Mouse (Mus musculus) bone marrow macrophage, adult 2 months (primary cell): ENCODE measurements around the gene Slc50a1. TPM values are rescaled to one million over a fixed set of nuclear protein-coding genes. Genes with fewer than 3 reads are reported as not detected.

Experiments used
- H3K27ac ChIP-seq: 2 replicates; pipeline ENCODE4 v1.5.1; 2012; ENCODE audit warnings: low read depth, low read length; ENCODE audit not compliant: insufficient read depth
- H3K4me1 ChIP-seq: 2 replicates; pipeline ENCODE4 v1.6.1; 2012; ENCODE audit warnings: low read length; ENCODE audit not compliant: control insufficient read depth, insufficient read depth
- H3K4me3 ChIP-seq: 2 replicates; pipeline ENCODE4 v1.5.1; 2012; ENCODE audit warnings: mild to moderate bottlenecking, low read length, moderate library complexity; ENCODE audit not compliant: insufficient read depth
- CTCF ChIP-seq: IDR thresholded peaks from 2 replicates; pipeline ENCODE4 v1.5.1; 2012; ENCODE audit warnings: low read depth, mild to moderate bottlenecking, low read length, moderate library complexity
- POLR2A ChIP-seq: IDR thresholded peaks from 2 replicates; pipeline ENCODE4 v1.6.1; 2012; ENCODE audit warnings: mild to moderate bottlenecking, low read depth, low read length, borderline replicate concordance
- polyA plus RNA-seq: library from polyadenylated mRNA; stranded (reverse); fragments of >200 nt; gene quantifications from 2 replicates; pipeline ENCODE4 v1.2.4, GENCODE M21; 2012; ENCODE audit not compliant: missing spikeins, insufficient read depth, insufficient read length

Slc50a1 gene
- 42.7 and 55.2 TPM in 2 replicates for polyA plus RNA-seq

GRCm38 (mm10) chr3:89270051-89270755 lies at the start of gene Slc50a1:
Gene Slc50a1, minus strand, starts transcription at chr3:89270570.
- peak within 1 kb of the TSS; percentile 71 for H3K4me3 ChIP-seq
- H3K4me1 ChIP-seq: peaks cover 27% of the 10 kb centered on the region
- H3K27ac ChIP-seq: peak within 1 kb of the TSS; percentile 23
- TF ChIP-seq POLR2A (no peak), CTCF (no peak)

- no peak for TF ChIP-seq POLR2A
- no peak for TF ChIP-seq CTCF
- Histone ChIP-seq H3K4me1 (peaks cover 3% of the 10 kb centered on the region; the same call in 1 of the 2 replicates), H3K27ac (no peak overlapping the region), H3K4me3 (peak overlapping the region; percentile 41)
These were observed 49.4 kb upstream of the Slc50a1 start for GRCm38 (mm10) chr3:89319591-89320350.

- H3K27ac ChIP-seq: no peak overlapping the region
- peak overlapping the region; percentile 41; the same call in 1 of the 2 replicates for H3K4me3 ChIP-seq
- no peak for TF ChIP-seq CTCF
- no peak for TF ChIP-seq POLR2A
- H3K4me1 ChIP-seq: peaks cover 3% of the 10 kb centered on the region; the same call in 1 of the 2 replicates
These were observed 48.7 kb upstream of the Slc50a1 start for GRCm38 (mm10) chr3:89318971-89319590.

GRCm38 (mm10) chr3:89318316-89318715 lies 47.9 kb upstream of the Slc50a1 start:
- no peak for TF ChIP-seq CTCF
- TF ChIP-seq POLR2A: no peak
- no peak overlapping the region for H3K4me3 ChIP-seq
- H3K27ac ChIP-seq: no peak overlapping the region
- peaks cover 3% of the 10 kb centered on the region; the same call in 1 of the 2 replicates for H3K4me1 ChIP-seq

- TF ChIP-seq CTCF: no peak
- no peak for TF ChIP-seq POLR2A
These were observed 46.9 kb upstream of the Slc50a1 start for GRCm38 (mm10) chr3:89317246-89317645.

GRCm38 (mm10) chr3:89316833-89317232 lies 46.5 kb upstream of the Slc50a1 start:
- H3K4me3 ChIP-seq: no peak overlapping the region
- H3K4me1 ChIP-seq: peaks cover 3% of the 10 kb centered on the region; the same call in 1 of the 2 replicates
- TF ChIP-seq CTCF: peak; percentile 66
- TF ChIP-seq POLR2A: no peak
- no peak overlapping the region for H3K27ac ChIP-seq

More at GRCm38 (mm10) chr3:89317246-89317645, 46.9 kb upstream of the Slc50a1 start:
- Histone ChIP-seq H3K4me1 (peaks cover 3% of the 10 kb centered on the region; the same call in 1 of the 2 replicates), H3K4me3 (no peak overlapping the region), H3K27ac (no peak overlapping the region)

- peaks cover 6% of the 10 kb centered on the region for H3K4me1 ChIP-seq
- H3K4me3 ChIP-seq: no peak overlapping the region
- no peak for TF ChIP-seq CTCF
- no peak for TF ChIP-seq POLR2A
- no peak overlapping the region for H3K27ac ChIP-seq
These were observed 45.8 kb upstream of the Slc50a1 start for GRCm38 (mm10) chr3:89315930-89316831.

- no peak for TF ChIP-seq POLR2A
- TF ChIP-seq CTCF: peak; percentile 98
- Histone ChIP-seq H3K4me3 (0 out of 2 replicates have a peak overlapping the region, but pooled peaks have one; percentile 5), H3K27ac (no peak overlapping the region), H3K4me1 (peaks cover 7% of the 10 kb centered on the region)
These were observed 45.0 kb upstream of the Slc50a1 start for GRCm38 (mm10) chr3:89315195-89315929.

- Histone ChIP-seq H3K4me1 (peaks cover 4% of the 10 kb centered on the region), H3K27ac (no peak overlapping the region), H3K4me3 (no peak overlapping the region)
- no peak for TF ChIP-seq POLR2A
These were observed 44.4 kb upstream of the Slc50a1 start for GRCm38 (mm10) chr3:89314791-89315190.
